Comparison of ENCODE assay signal across 28 mouse cellular contexts in genomic region chrX:21220422-21220821, GRCm38 (mm10). TPM values are rescaled to one million over a fixed set of nuclear protein-coding genes. Genes with fewer than 3 reads are reported as not detected.
A peak's percentile ranks its signal among the peaks of the same experiment; 100 is the strongest.
DNase-seq lines count a peak whose midpoint lies in the region; ATAC-seq and TF ChIP-seq lines count a peak whose summit lies in the region.
"Had no signal": no experiment of that assay in that cellular context is flagged by ENCODE, and none has a peak within 500 bp of the region (broad histone marks: within the 10 kb centered on the region; RNA-seq: fewer than 3 reads in every experiment).

No protein-coding gene starts in this region.

- no peaks in the 10 kb centered on the region for H3K27me3 ChIP-seq in heart, adult 2 months (ENCODE audit: control insufficient read depth, insufficient read depth, low read length)
- no peaks in the 10 kb centered on the region for H3K27me3 ChIP-seq in intestine, postnatal 0 days (replicated peaks; ENCODE audit: control insufficient read depth, insufficient read depth, low read length)
- no peaks in the 10 kb centered on the region for H3K27me3 ChIP-seq in intestine, embryonic 15.5 days (replicated peaks)
- H3K27me3 ChIP-seq: CH12.LX, Patski had no signal

- H3K79me2 ChIP-seq in heart, adult 2 months (replicated peaks; ENCODE audit: control insufficient read depth, insufficient read depth, low read length): no peaks in the 10 kb centered on the region

- H3K9ac ChIP-seq in heart, adult 2 months (ENCODE audit: low read depth, low read length): no peak overlapping the region
- H3K9ac ChIP-seq in intestine, postnatal 0 days (ENCODE audit: low read depth, low read length): no peak overlapping the region
- H3K9ac ChIP-seq in intestine, embryonic 15.5 days: no peak overlapping the region

- no peaks in the 10 kb centered on the region for H3K36me3 ChIP-seq in heart, adult 2 months (ENCODE audit: control insufficient read depth, insufficient read depth, low read length)
- no peaks in the 10 kb centered on the region for H3K36me3 ChIP-seq in intestine, postnatal 0 days (ENCODE audit: control insufficient read depth, insufficient read depth)
- no peaks in the 10 kb centered on the region for H3K36me3 ChIP-seq in intestine, embryonic 15.5 days
- H3K36me3 ChIP-seq: G1E had no signal

- TF ChIP-seq CTCF in heart, adult 2 months (IDR thresholded peaks at IDR 0.05): no peak
- TF ChIP-seq CTCF in intestine, postnatal 0 days (IDR thresholded peaks at IDR 0.05; ENCODE audit: low read depth): no peak

- 38% methylated on average over 3 of the region's 3 CpGs for WGBS in heart, adult 2 months
- WGBS in intestine, postnatal 0 days: 61% methylated on average over 3 of the region's 3 CpGs
- 50% methylated on average over 3 of the region's 3 CpGs for WGBS in intestine, embryonic 15.5 days

- ATAC-seq in intestine, postnatal 0 days: peak; percentile 92
- no peak for ATAC-seq in intestine, embryonic 15.5 days
- ATAC-seq: activated CD4-positive, CD25-positive, alpha-beta regulatory T cell, adult 4 months; CD4-positive, CD25-positive, alpha-beta regulatory T cell, adult 4 months; Patski had no signal

- H3K9me3 ChIP-seq in intestine, postnatal 0 days (ENCODE audit: control insufficient read depth): no peaks in the 10 kb centered on the region
- H3K9me3 ChIP-seq in intestine, embryonic 15.5 days: no peaks in the 10 kb centered on the region
- H3K9me3 ChIP-seq: G1E had no signal

- H3K4me1 ChIP-seq in heart, adult 2 months (ENCODE audit: control insufficient read depth, insufficient read depth, low read length): no peaks in the 10 kb centered on the region
- no peaks in the 10 kb centered on the region for H3K4me1 ChIP-seq in intestine, postnatal 0 days (replicated peaks; ENCODE audit: control insufficient read depth, insufficient read depth, low read length)
- no peaks in the 10 kb centered on the region for H3K4me1 ChIP-seq in intestine, embryonic 15.5 days (replicated peaks)

- no peak overlapping the region for H3K4me3 ChIP-seq in heart, adult 2 months
- no peak overlapping the region for H3K4me3 ChIP-seq in intestine, postnatal 0 days (ENCODE audit: low read depth, low read length)
- no peak overlapping the region for H3K4me3 ChIP-seq in intestine, embryonic 15.5 days (replicated peaks)

- no peak for TF ChIP-seq POLR2A in heart, adult 2 months (IDR thresholded peaks at IDR 0.05; ENCODE audit: insufficient read depth, low read depth, low read length)

- intact Hi-C loops in heart, adult 2 months (cut with DNase I): no loop called here

- TF ChIP-seq EP300 in heart, adult 2 months (IDR thresholded peaks at IDR 0.05; ENCODE audit: insufficient read depth, low read depth, low read length): no peak

- no peak overlapping the region for H3K27ac ChIP-seq in heart, adult 2 months
- no peak overlapping the region for H3K27ac ChIP-seq in intestine, postnatal 0 days (ENCODE audit: low read depth, low read length)
- no peak overlapping the region for H3K27ac ChIP-seq in intestine, embryonic 15.5 days

- H3K4me2 ChIP-seq in intestine, postnatal 0 days (replicated peaks; ENCODE audit: low read depth): no peak overlapping the region
- no peak overlapping the region for H3K4me2 ChIP-seq in intestine, embryonic 15.5 days (replicated peaks)

- peak; percentile 54 for DNase-seq in heart, adult 11 months
- DNase-seq in heart, adult 2 months: no peak
- DNase-seq in 3T3-L1 (ENCODE audit: low read depth, low spot score): peak; percentile 5
- DNase-seq in right cerebral cortex, adult 2 months (ENCODE audit: low spot score in 2 of 2): no peak
- DNase-seq: adrenal gland, adult 2 months; adrenal gland, adult 8-10 months; adrenal gland, postnatal 10 days; adrenal gland, postnatal 14 days; adrenal gland, postnatal 25 days; adrenal gland, postnatal 36 days; B cell, adult 2 months; cerebellum, adult 11 months; cerebellum, adult 11-12 months; cerebellum, adult 18-20 months; cerebellum, adult 2 months had no signal

RNA-seq across cellular contexts. Expression of gene Gm21876, which starts 45.0 kb away (rescaled TPM):
- not detected for total RNA-seq in heart, adult 2 months (2021)
- polyA plus RNA-seq in heart, adult 2 months (2012; rRNA removed): not detected in 2 replicates
- not detected in 2 replicates for polyA plus RNA-seq in intestine, postnatal 0 days (2015; fragmentation: Nextera tagmentation; extraction: Ambion mirVana)
- not detected in 2 replicates for polyA plus RNA-seq in intestine, embryonic 15.5 days (2015; fragmentation: Nextera tagmentation; extraction: Ambion mirVana)
- total RNA-seq: adrenal gland, adult 18-20 months; adrenal gland, adult 2 months; adrenal gland, adult 8-10 months; adrenal gland, postnatal 10 days; adrenal gland, postnatal 14 days; adrenal gland, postnatal 25 days; adrenal gland, postnatal 36 days; adrenal gland, postnatal 4 days; CH12.LX; ES-E14; G1E; MEL had no signal
- polyA plus RNA-seq: activated CD4-positive, CD25-positive, alpha-beta regulatory T cell, adult 4 months; adrenal gland, adult 2 months; brain, embryonic 14.5 days; C2C12; CD4-positive, CD25-positive, alpha-beta regulatory T cell, adult 4 months; cerebellum, adult 2 months; G1E; Patski had no signal

Comparison
In these comparisons a context has a peak if more than half of its experiments do, and no peak if none do; other contexts are left out.
1. DNase-seq: peak in heart, adult 11 months (single experiment) and 3T3-L1 (single experiment); none in heart, adult 2 months (0 of 2) and right cerebral cortex, adult 2 months (0 of 2).